In the genomic region with DNA sequence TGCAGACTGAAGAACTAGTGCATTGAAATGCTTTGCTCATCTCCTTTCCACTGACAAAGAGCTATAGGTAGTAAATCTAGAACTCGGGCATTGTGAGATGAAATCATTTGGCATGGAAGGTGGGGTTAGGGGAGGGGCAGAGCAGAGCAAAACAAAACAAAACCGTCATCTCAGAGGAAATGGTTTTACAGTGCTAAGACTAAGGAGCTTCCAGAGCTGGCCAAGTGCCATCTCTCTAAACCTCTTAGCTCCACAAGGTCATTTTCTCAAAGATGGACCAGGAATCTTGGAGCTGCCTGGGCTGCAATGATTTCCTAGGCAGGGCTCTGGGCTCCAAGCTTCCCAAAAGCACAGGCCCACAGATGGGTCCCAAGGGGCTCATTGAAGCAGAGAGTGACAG, we compare ENCODE assay signal across 17 mouse cellular contexts. TPM values are rescaled to one million over a fixed set of nuclear protein-coding genes. Genes with fewer than 3 reads are reported as not detected.
A peak's percentile ranks its signal among the peaks of the same experiment; 100 is the strongest.
DNase-seq lines count a peak whose midpoint lies in the region; ATAC-seq and TF ChIP-seq lines count a peak whose summit lies in the region.
"Had no signal": no experiment of that assay in that cellular context is flagged by ENCODE, and none has a peak within 500 bp of the region (broad histone marks: within the 10 kb centered on the region; RNA-seq: fewer than 3 reads in every experiment).

No protein-coding gene starts in this region.

- H3K4me2 ChIP-seq in kidney, embryonic 16.5 days (replicated peaks; ENCODE audit: low read depth, low read length), result no peak overlapping the region
- H3K4me2 ChIP-seq: embryonic facial prominence, embryonic 15.5 days; forebrain, embryonic 13.5 days; liver, embryonic 11.5 days had no signal

- no peak overlapping the region for H3K4me3 ChIP-seq in kidney, embryonic 16.5 days (ENCODE audit: low read length)
- H3K4me3 ChIP-seq: embryonic facial prominence, embryonic 15.5 days; forebrain, embryonic 13.5 days had no signal

- H3K9ac ChIP-seq in kidney, embryonic 16.5 days (replicated peaks; ENCODE audit: low read length), result no peak overlapping the region
- H3K9ac ChIP-seq: embryonic facial prominence, embryonic 15.5 days; forebrain, embryonic 13.5 days had no signal

- 34% methylated on average over 2 of the region's 2 CpGs for WGBS in kidney, embryonic 16.5 days

- DNase-seq in kidney, postnatal 10 days, result peak; percentile 69
- peak; percentile 55 for DNase-seq in testis, postnatal 10 days (ENCODE audit: low spot score)
- no peak for DNase-seq in testis, postnatal 14 days (ENCODE audit: low spot score)
- peak; percentile 39 for DNase-seq in brain, embryonic 14.5 days (ENCODE audit: low read depth)
- peak; percentile 22 for DNase-seq in skeletal muscle tissue, adult 2 months (ENCODE audit: low read depth, low spot score)
- DNase-seq in gastrocnemius, postnatal 14 days, result no peak
- DNase-seq: adrenal gland, postnatal 14 days; heart, adult 18-20 months had no signal

- intact Hi-C loops in gastrocnemius, postnatal 14 days (cut with DNase I; ENCODE audit: low total_unique reads), result no loop called here

- H3K27me3 ChIP-seq in kidney, embryonic 16.5 days (ENCODE audit: insufficient read depth, low read length), result no peaks in the 10 kb centered on the region

- H3K36me3 ChIP-seq in kidney, embryonic 16.5 days (ENCODE audit: insufficient read depth, low read length), result no peaks in the 10 kb centered on the region
- H3K36me3 ChIP-seq: embryonic facial prominence, embryonic 15.5 days had no signal

- no peak for ATAC-seq in kidney, embryonic 16.5 days (ENCODE audit: low FRiP score, low TSS enrichment)
- ATAC-seq in erythroid progenitor cell, adult 5-6 weeks (replicated peaks; ENCODE audit: low FRiP score, poor library complexity, severe bottlenecking), result no peak
- ATAC-seq: forebrain, embryonic 13.5 days; hindbrain, embryonic 16.5 days had no signal

- no peak overlapping the region for H3K27ac ChIP-seq in kidney, embryonic 16.5 days (ENCODE audit: low read length)
- H3K27ac ChIP-seq: embryonic facial prominence, embryonic 15.5 days; forebrain, embryonic 13.5 days had no signal

- no peak for TF ChIP-seq CTCF in brain, embryonic 14.5 days (IDR thresholded peaks at IDR 0.05; ENCODE audit: borderline replicate concordance, extremely low read depth, insufficient read depth, insufficient read length)

- H3K9me3 ChIP-seq in kidney, embryonic 16.5 days (ENCODE audit: low read length), result no peaks in the 10 kb centered on the region
- H3K9me3 ChIP-seq: embryonic facial prominence, embryonic 15.5 days; forebrain, embryonic 13.5 days had no signal

- no peak for TF ChIP-seq POLR2A in brain, embryonic 14.5 days (IDR thresholded peaks at IDR 0.05; ENCODE audit: borderline replicate concordance, extremely low read depth, insufficient read depth, insufficient read length, poor library complexity, severe bottlenecking)

- H3K4me1 ChIP-seq in kidney, embryonic 16.5 days (ENCODE audit: insufficient read depth, low read length), result peaks cover 18% of the 10 kb centered on the region
- H3K4me1 ChIP-seq: forebrain, embryonic 13.5 days had no signal

RNA-seq across cellular contexts. Expression of a gene that starts 53.3 kb away (rescaled TPM):
- polyA plus RNA-seq in kidney, embryonic 16.5 days (2015; fragmentation: Nextera tagmentation; extraction: Ambion mirVana), result 0.44 and 0.69 TPM in 2 replicates
- polyA plus RNA-seq in brain, embryonic 14.5 days (2012; rRNA removed), result 24.5 and 33.1 TPM in 2 replicates
- total RNA-seq in gastrocnemius, postnatal 14 days (2021), result not detected
- 1.7 and 3.2 TPM in 2 replicates for total RNA-seq in erythroid progenitor cell, adult 5-6 weeks (2015; ENCODE audit: low replicate concordance)
- 0.26 TPM in 1 of 2 replicates, not detected in the other for total RNA-seq in erythroid progenitor cell, adult 5-6 weeks (2017; ENCODE audit: low replicate concordance)
- total RNA-seq: adrenal gland, postnatal 14 days; gastrocnemius, adult 18-20 months; megakaryocyte-erythroid progenitor cell, adult 5-6 weeks had no signal
- polyA plus RNA-seq: heart, postnatal 0 days had no signal

RNA-seq across cellular contexts. Expression of a gene that starts 55.7 kb away (rescaled TPM):
- 58.9 and 65.0 TPM in 2 replicates for polyA plus RNA-seq in kidney, embryonic 16.5 days (2015; fragmentation: Nextera tagmentation; extraction: Ambion mirVana)
- 60.4 and 91.9 TPM in 2 replicates for polyA plus RNA-seq in brain, embryonic 14.5 days (2012; rRNA removed)
- total RNA-seq in gastrocnemius, postnatal 14 days (2021), result 10 to 100 TPM; 15.1 to 17.3 TPM
- total RNA-seq in erythroid progenitor cell, adult 5-6 weeks (2015; ENCODE audit: low replicate concordance), result 12.2 and 18.4 TPM in 2 replicates
- total RNA-seq in erythroid progenitor cell, adult 5-6 weeks (2017; ENCODE audit: low replicate concordance), result 3.3 TPM in 2 replicates

RNA-seq across cellular contexts. Expression of a gene that starts 55.7 kb away (rescaled TPM):
- polyA plus RNA-seq in kidney, embryonic 16.5 days (2015; fragmentation: Nextera tagmentation; extraction: Ambion mirVana), result 19.8 and 28.2 TPM in 2 replicates
- polyA plus RNA-seq in brain, embryonic 14.5 days (2012; rRNA removed), result 23.1 and 28.1 TPM in 2 replicates
- total RNA-seq in gastrocnemius, postnatal 14 days (2021), result 1 to 10 TPM; 7.7 to 9.5 TPM
- 1.4 and 3.4 TPM in 2 replicates for total RNA-seq in erythroid progenitor cell, adult 5-6 weeks (2015; ENCODE audit: low replicate concordance)
- 2.8 TPM in 1 of 2 replicates, not detected in the other for total RNA-seq in erythroid progenitor cell, adult 5-6 weeks (2017; ENCODE audit: low replicate concordance)

Comparison
In these comparisons a context has a peak if more than half of its experiments do, and no peak if none do; other contexts are left out.
1. DNase-seq: peak in kidney, postnatal 10 days (single experiment), testis, postnatal 10 days (single experiment), brain, embryonic 14.5 days (single experiment) and skeletal muscle tissue, adult 2 months (single experiment); none in testis, postnatal 14 days (single experiment) and gastrocnemius, postnatal 14 days (single experiment).